Mouse (Mus musculus) liver, postnatal 0 days (tissue): ENCODE measurements around the gene Slc17a5.
"Not testable (repeated sequence)": the region's sequence is repeated elsewhere in the genome, so short reads cannot be mapped to it uniquely, and the experiment has no call there.

Experiments
- CTCF ChIP-seq: sonication (generic); IDR thresholded peaks from 2 replicates; pipeline ENCODE4 v1.5.1; 2016; ENCODE audit warnings: antibody characterized with exemption, low read depth
- EP300 ChIP-seq: IDR thresholded peaks from 2 replicates; pipeline ENCODE4 v1.6.1; 2016; ENCODE audit warnings: antibody characterized with exemption, low read depth, mild to moderate bottlenecking

- not testable (repeated sequence) for TF ChIP-seq CTCF, EP300
Observed at GRCm38 (mm10) chr9:78517237-78517636, 70.6 kb downstream of the Slc17a5 start.
